Mouse (Mus musculus): ENCODE measurements around the gene Dact3.

DNA sequence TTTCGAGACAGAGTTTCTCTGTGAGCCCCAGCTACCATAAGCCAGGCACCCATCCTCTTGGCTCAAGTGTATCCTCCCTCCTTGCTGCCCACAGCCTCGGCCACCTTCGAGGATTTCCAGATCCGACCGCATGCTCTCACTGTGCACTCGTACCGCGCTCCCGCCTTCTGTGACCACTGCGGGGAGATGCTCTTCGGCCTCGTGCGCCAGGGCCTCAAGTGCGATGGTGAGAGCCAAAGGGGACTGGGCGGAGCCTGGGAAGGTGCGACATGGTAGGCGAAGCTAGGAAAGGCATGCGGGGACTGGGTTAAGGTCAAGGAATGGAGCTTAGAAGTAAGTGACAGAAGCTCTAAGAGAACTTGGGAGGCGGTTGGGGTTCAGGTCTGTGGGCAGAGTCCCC, 27.6 kb upstream of the Dact3 start:
- TF ChIP-seq CTCF (IDR thresholded peaks at IDR 0.05; ENCODE audit: borderline replicate concordance, extremely low read depth, insufficient read depth, insufficient read length) (no peak), POLR2A (IDR thresholded peaks at IDR 0.05; ENCODE audit: borderline replicate concordance, extremely low read depth, insufficient read depth, insufficient read length, poor library complexity, severe bottlenecking) (no peak)
